Mouse (Mus musculus): ENCODE data around the gene Sema6d. TPM values are rescaled to one million over a fixed set of nuclear protein-coding genes. Genes with fewer than 3 reads are reported as not detected.

The Sema6d gene
- total RNA-seq, 2 experiments from 2014 or later = 48.1 to 50.1 TPM

GRCm38 (mm10) chr2:124610586-124611105, 520.9 kb downstream of the Sema6d start:
- no peak for DNase-seq (ENCODE audit: low spot score in 2 of 2)

- no peak for DNase-seq (ENCODE audit: low spot score in 2 of 2)
These were observed 521.5 kb downstream of the Sema6d start for GRCm38 (mm10) chr2:124611226-124611625.

DNA sequence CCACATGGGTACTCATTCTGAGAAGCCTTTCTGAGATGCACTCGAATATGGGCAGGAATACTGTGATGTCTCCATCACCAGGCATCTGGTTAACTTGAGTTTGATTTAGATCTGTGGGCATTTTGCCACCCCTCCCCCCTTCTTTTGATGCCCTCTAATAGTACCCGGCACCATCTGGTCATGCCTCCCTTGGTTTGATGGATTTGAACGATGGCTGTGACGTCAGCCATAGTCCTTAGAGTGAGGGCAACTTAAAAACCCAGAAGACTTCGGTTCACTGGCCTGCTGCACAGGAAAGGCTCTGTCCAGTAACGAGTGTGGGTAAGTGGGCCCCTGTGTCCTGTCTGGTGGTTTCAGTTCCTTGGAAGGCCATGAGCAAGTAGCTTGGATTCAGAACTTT, 522.5 kb downstream of the Sema6d start:
- DNase-seq (ENCODE audit: low spot score in 2 of 2) = peak in 1 of 2 experiments; percentile 37

DNA sequence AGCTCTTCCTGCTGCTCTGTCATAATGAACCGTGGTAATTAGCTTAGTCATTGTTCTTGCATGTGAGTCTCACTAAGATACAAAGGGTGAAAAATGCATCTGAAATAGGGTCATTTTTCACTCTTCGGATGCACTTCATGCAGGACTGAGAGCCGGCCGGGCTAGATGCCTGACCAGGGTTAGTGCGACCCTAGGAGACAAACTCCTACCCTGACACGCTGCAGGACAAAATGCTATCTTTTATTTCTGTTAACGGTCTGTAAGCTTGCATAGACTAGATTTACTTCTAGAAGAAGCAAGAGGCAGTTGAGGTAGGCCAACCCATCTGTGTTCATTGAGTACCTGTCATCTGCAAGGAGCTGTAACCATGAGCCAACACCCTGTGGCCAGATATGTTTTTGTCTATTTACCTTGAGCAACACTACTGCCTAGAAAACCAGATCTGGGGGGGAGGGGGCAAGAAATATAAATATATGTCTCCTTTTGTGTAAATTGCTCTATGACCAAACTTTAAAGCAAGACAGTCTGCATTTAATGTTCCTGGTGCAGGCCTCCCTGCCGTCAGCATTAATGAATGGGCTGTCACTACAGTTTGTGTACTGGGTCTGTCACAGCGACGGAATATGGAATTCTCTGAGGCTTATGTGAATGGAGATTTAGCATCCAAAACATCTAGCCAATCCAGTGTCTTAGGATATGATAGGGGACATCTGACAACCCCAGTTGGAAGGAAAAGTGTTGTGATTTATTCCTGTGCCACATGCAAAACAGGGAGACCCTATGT, 523.1 kb downstream of the Sema6d start:
- no peak for DNase-seq (ENCODE audit: low spot score in 2 of 2)

DNA sequence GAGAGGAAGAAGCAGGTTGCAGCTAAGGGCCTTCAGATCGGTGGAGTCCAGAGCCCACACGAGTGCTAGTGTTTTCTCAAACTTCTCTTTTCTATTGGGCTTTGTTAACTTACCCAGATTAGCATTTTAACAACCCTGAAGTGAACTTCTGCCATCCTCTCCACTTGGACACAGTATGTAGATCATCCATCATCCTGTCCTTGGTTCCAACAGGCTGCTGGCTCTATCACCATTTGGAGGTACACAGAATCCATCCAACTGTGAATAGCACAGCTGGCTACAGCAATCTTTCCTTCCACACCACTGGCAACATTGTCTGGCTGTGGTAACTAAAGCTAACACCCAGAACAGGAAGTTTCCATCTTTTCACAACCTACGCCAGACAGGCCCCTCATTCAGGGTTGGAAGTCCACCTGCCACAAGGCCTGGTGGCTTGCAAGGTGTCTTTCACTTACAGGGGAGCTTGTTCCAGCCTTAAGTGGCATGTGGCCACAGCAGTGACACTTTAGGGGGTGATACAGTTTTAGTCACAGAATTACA, 524.0 kb downstream of the Sema6d start:
- no peak for DNase-seq (ENCODE audit: low spot score in 2 of 2)

GRCm38 (mm10) chr2:124616746-124617145, 527.0 kb downstream of the Sema6d start:
- no peak for DNase-seq (ENCODE audit: low spot score in 2 of 2)

DNA sequence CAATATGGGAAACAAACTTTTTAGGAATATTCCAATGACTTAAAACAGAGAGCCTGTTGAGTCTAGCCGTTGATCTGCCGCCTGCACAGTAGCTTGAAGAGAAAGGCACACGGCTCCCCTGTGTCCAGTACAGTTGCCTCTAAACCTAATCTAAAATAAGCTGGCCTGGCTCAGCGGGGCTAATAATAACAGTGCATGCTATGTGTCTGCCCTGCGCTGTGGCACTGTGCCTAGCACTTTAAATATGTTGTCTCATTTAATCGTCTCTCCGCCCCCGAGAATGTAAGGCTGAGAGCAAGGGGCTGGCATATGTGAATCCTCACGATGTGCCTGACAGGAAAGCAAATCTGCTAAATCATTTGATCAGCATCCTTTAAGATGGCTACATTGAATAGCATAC, 527.7 kb downstream of the Sema6d start:
- DNase-seq (ENCODE audit: low spot score in 2 of 2) = peak in 1 of 2 experiments; percentile 29

DNA sequence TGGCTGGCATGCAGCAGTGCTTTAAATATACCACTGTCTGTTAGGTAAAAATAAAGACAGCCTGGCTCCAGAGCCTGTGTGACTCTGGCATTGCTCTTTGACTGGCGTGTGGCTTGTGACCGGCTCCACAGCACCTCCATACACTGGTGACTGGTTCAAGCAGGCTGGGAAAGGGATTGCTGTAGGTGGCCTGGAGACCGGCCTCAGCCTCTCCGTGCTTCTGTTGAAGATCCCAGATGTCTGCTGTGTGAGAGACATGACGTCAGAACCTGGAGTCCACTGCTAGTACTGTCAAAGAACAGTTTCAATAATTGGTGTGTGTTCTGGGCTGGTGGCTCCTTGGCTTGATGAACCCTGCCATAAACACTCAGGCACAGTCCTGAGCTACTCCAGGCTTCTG, 528.3 kb downstream of the Sema6d start:
- DNase-seq (ENCODE audit: low spot score in 2 of 2) = no peak

- DNase-seq (ENCODE audit: low spot score in 2 of 2) = no peak
These were observed 528.9 kb downstream of the Sema6d start for GRCm38 (mm10) chr2:124618526-124619219.

- no peak for DNase-seq (ENCODE audit: low spot score in 2 of 2)
These were observed 530.7 kb downstream of the Sema6d start for GRCm38 (mm10) chr2:124620470-124620869.

DNA sequence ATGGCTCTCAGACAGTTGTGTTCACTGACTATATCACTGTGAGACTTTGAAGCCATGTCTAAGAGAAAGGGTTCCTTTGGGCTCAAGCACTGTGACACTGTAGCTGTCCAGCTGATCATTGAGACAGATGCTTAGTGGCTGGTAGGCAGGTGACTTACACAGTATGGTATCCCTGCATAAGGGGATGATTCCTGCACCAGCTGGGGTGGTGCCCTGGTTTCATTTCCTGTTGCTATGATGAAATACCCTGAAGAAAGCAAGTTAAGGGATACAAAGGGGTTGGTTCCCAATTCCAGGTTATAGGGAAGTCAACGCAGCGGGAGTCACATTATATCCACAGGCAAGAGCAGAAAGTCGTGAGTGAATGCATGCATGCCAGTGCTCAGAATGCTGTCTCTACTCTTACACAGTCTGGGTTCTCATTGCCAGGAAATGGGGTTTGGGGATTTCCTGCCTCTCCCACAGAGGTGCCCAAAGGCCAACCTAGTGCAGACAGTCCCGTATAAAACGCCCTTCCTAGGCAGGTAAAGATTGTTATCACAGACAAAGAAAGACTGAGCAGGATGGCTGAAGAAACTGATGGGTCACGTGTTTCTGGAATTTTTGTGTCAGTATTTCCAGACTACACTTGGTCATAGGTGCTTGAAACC, 532.3 kb downstream of the Sema6d start:
- DNase-seq (ENCODE audit: low spot score in 2 of 2) = no peak

- no peak for DNase-seq (ENCODE audit: low spot score in 2 of 2)
These were observed 534.6 kb downstream of the Sema6d start for GRCm38 (mm10) chr2:124624247-124624929.

DNA sequence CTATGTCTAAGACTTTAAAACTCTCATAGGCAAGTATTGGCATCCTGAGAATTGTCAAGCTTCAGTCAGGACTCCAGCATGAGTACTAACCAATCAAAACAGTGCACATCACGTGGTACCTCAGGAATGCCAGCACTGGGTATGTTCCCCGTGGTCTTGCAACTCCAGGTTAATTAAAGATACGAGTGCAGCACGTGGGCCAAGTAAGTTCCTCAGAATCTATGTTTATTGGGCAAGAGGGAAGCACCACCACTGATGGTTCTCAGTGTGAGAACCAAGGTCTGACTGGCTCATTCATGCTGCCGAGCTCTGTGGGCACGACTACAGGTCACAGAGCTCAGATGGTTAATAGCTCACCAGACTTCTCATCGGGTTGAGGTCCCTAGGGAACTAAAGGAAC, 536.7 kb downstream of the Sema6d start:
- DNase-seq (ENCODE audit: low spot score in 2 of 2) = no peak

- DNase-seq (ENCODE audit: low spot score in 2 of 2) = no peak
These were observed 537.9 kb downstream of the Sema6d start for GRCm38 (mm10) chr2:124627664-124628063.

GRCm38 (mm10) chr2:124628701-124629100, 538.9 kb downstream of the Sema6d start:
- no peak for DNase-seq (ENCODE audit: low spot score in 2 of 2)

DNA sequence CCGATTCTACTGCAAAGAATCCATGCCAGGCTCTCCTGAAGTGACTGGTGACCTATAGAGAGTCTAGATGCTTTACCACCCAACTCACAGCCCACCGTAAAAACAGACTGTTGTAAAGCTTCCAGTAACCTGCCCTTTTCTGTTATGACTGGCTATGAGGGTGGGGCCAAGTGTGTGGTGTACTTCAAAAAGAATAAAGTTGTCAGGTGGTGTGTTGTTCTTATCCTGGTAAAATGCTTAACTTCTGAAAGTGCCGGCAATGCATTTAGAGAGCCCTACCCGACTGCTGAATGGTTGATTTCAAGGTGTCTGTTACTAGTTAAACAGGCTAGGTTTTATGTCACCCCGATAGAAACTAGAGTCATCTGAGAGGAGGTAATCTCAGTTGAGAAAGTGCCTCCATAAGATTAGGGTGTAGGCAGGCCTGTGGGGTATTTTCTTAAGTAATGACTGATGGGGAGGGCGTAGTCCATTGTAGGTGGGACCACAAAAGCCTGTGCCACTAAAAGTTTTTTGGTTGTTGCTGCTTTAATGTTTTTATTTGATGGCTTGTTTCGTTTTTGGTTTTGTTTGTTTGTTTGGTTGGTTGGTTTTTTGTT, 544.7 kb downstream of the Sema6d start:
- DNase-seq (ENCODE audit: low spot score in 2 of 2) = no peak

DNA sequence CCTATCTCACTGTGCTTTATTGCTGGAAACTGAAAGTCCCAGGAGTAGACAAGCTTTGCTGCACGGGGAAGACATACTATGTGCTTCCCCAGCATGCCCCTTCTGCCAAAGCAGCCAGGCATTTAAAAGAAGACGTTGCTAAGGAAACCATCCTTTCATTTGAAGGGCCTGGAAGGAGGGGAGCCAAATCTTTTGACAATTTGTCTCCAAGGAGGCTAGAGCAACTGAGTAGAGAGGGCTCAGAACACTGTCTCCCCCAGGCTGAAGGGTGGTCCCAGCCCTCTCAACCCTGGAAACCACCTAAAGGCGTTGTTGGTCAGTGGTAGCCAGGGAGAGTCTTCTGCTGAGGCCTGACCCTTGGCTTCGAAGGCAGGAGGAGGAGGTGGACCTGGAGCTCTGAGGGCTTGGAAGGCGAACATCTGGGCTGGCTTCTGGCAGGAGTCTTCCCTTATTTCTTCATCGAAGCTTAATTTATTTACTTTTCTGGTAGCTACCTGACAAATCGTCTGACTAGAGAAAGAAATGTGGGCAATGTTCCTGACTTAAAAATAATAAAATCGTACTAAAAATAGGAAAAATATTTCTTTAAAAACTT, 545.6 kb downstream of the Sema6d start:
- DNase-seq (ENCODE audit: low spot score in 2 of 2) = no peak

DNA sequence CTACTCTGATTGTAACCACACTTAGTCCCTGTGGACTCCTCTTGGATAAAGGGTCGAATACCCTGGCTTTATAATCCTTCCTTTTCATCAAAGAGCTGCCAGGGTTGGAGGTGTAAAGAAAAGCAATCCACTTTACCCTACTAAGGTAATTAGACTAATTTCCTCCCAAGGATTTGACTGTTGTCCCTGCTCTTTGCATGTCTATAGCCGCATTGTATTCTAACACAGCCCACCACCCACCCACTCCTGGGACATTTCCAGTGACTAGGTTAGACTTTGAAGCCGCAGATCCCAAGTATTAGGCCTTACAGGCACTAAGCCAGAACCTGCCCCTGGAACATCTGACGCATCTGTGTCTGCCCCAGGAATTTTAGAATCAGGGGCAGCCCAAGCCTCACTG, 547.3 kb downstream of the Sema6d start:
- no peak for DNase-seq (ENCODE audit: low spot score in 2 of 2)

GRCm38 (mm10) chr2:124639221-124639963, 549.6 kb downstream of the Sema6d start:
- DNase-seq (ENCODE audit: low spot score in 2 of 2) = no peak

Data from layer of hippocampus, adult 18-20 months (tissue).